Mouse (Mus musculus) neural tube, embryonic 13.5 days (tissue): ENCODE measurements around the gene Mmp28. TPM values are rescaled to one million over a fixed set of nuclear protein-coding genes. Genes with fewer than 3 reads are reported as not detected.

Experiments
- ATAC-seq: fragments of 200-750 bp; cut with Nextera tagmentation; 2 replicates; pipeline ENCODE4 v1.8.0; 2017; ENCODE audit warnings: low read depth, mild to moderate bottlenecking, moderate TSS enrichment, moderate library complexity
- H3K27ac ChIP-seq: fragments of 300-500 bp; sonication (generic); replicated peaks from 2 replicates; pipeline ENCODE4 v1.5.1; 2015; ENCODE audit warnings: moderate library complexity, mild to moderate bottlenecking, inconsistent platforms
- H3K27me3 ChIP-seq: fragments of 300-500 bp; sonication (generic); 2 replicates; pipeline ENCODE4 v1.6.1; 2015; ENCODE audit warnings: mild to moderate bottlenecking, inconsistent platforms
- H3K36me3 ChIP-seq: fragments of 300-500 bp; sonication (generic); 2 replicates; pipeline ENCODE4 v1.6.1; 2015; ENCODE audit warnings: mild to moderate bottlenecking, inconsistent platforms
- H3K4me1 ChIP-seq: fragments of 300-500 bp; sonication (generic); replicated peaks from 2 replicates; pipeline ENCODE4 v1.6.1; 2015; ENCODE audit warnings: inconsistent platforms
- H3K4me2 ChIP-seq: fragments of 300-500 bp; sonication (generic); 2 replicates; pipeline ENCODE4 v1.6.1; 2015; ENCODE audit warnings: inconsistent platforms, mild to moderate bottlenecking, moderate library complexity
- H3K4me3 ChIP-seq: fragments of 300-500 bp; sonication (generic); 2 replicates; pipeline ENCODE4 v1.5.1; 2015; ENCODE audit warnings: mild to moderate bottlenecking, inconsistent platforms
- H3K9ac ChIP-seq: fragments of 300-500 bp; sonication (generic); 2 replicates; pipeline ENCODE4 v1.6.1; 2015; ENCODE audit warnings: moderate library complexity, mild to moderate bottlenecking, inconsistent platforms
- H3K9me3 ChIP-seq: fragments of 300-500 bp; sonication (generic); 2 replicates; pipeline ENCODE4 v1.6.1; 2016; ENCODE audit warnings: inconsistent platforms
- WGBS: fragments of 180-500 bp; shearing (Covaris S2); methylation state at CpG from one replicate; pipeline ENCODE4 v1.1.7; 2015; 5-methylcytosine and 5-hydroxymethylcytosine counted together
- polyA plus RNA-seq: library from polyadenylated mRNA; unstranded; fragments of >200 nt; fragmentation: Nextera tagmentation; extraction: Ambion mirVana; gene quantifications from 2 replicates; pipeline ENCODE4 v1.2.1, GENCODE M21; 2015

Gene Mmp28
- polyA plus RNA-seq, 1 experiment from 2014 or later = 3.5 TPM

- Histone ChIP-seq H3K9ac (no peak overlapping the region), H3K36me3 (no peaks in the 10 kb centered on the region), H3K4me2 (no peak overlapping the region), H3K4me3 (no peak overlapping the region), H3K27ac (no peak overlapping the region), H3K4me1 (peaks cover 34% of the 10 kb centered on the region), H3K27me3 (peaks cover 65% of the 10 kb centered on the region), H3K9me3 (no peaks in the 10 kb centered on the region)
- ATAC-seq = no peak
- 6% methylated on average over 7 of the region's 7 CpGs for WGBS
Observed at GRCm38 (mm10) chr11:83443824-83444223, 19.0 kb downstream of the Mmp28 start.

DNA sequence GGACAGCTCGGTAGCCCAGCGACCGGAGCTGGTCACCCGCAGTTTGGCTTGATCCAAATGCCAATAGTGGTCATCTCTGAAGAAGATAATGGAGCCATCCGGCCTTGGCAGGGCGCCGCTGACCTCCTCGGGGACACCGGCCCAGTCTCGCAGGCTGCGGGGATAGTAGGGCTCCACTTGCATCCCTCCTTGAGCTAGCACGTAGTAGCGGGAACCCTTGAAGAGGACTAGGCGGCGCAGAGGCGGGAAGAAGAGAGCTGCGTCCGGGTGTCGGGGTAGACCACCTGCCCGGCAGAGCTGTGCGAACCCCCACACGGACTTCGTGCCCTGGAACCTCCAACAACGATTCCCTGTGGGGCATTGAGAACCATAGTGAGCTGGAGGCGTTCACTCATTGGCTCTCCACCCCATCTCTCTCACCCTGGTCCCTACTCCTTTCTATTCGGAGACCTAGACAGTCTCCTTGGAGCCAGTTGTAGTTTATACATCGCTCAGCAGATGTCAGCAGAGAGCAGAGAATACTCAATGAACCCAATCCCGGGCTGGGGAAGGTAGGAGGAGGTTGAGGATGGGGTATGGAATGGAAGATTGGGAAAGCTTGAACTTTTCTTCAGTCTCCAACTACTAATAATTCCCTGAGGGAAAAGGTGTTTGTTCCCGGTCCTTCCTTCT is 20.1 kb downstream of the Mmp28 start:
- Histone ChIP-seq H3K9ac (peak overlapping the region; percentile 34; the same call in 1 of the 2 replicates), H3K4me2 (peak overlapping the region; percentile 51), H3K4me3 (peak overlapping the region; percentile 17), H3K9me3 (no peaks in the 10 kb centered on the region), H3K4me1 (peaks cover 23% of the 10 kb centered on the region), H3K27me3 (peaks cover 70% of the 10 kb centered on the region), H3K36me3 (no peaks in the 10 kb centered on the region), H3K27ac (no peak overlapping the region)
- WGBS = 12% methylated on average over 29 of the region's 29 CpGs
- ATAC-seq = peak; percentile 17; the same call in 1 of the 2 replicates

- no peaks in the 10 kb centered on the region for H3K9me3 ChIP-seq
- no peak for ATAC-seq
- H3K27ac ChIP-seq = no peak overlapping the region
- WGBS = 39% methylated on average over 7 of the region's 7 CpGs
- no peak overlapping the region for H3K9ac ChIP-seq
- H3K4me1 ChIP-seq = peaks cover 18% of the 10 kb centered on the region
- peaks cover 64% of the 10 kb centered on the region for H3K27me3 ChIP-seq
- peak overlapping the region; percentile 84; the same call in 1 of the 2 replicates for H3K4me2 ChIP-seq
- H3K4me3 ChIP-seq = no peak overlapping the region
- H3K36me3 ChIP-seq = no peaks in the 10 kb centered on the region
Observed at GRCm38 (mm10) chr11:83441235-83441634, 21.6 kb downstream of the Mmp28 start.

DNA sequence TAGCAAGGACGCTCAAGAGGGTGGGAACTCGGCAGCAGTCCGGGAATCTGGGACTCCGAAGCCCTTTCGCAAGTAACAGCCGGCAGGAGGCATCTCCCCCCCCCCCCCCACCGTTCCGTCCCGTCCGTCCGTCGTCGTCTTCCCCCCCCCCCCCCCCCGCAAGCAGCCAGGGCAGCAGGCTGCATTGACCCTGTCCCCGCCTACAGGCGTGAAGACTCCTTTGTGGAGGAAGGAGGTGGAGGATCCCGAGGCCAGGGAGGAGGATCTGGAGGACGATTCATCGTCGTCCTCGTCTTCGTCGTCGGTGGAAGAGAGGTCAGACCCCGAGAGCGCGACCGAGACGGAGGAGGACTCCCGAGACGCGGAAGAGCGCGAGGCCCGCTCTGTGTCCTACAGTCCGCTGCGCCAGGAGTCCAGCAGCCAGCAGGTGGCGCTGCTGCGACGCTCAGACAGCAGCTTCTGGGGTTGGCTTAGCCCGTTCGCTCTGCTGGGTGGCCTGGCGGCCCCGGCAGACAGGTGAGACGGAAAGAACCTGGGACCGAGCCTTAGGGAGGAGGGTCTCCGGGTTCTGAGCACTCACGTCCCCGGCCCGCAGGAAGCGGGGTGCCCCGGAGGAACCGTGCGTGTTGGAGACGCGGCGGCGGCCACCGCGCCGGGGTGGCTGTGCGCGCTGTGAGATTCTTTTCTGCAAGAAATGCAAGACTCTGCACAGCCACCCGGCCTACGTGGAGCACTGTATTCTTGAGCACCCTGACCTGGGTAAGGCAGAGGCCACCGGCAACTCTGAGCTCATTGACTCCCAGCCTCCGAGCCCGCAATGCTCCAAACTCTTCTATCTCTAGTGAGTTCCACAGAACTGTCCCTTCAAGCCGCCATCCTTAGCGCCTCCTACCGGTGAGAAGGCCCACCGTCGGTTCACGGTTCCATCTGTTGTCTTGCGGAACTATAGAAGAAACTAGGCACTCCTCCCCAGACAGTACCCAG is 22.5 kb downstream of the Mmp28 start:
- Histone ChIP-seq H3K27me3 (peaks cover 56% of the 10 kb centered on the region), H3K4me3 (peak overlapping the region; percentile 58), H3K9ac (peak overlapping the region; percentile 73), H3K27ac (no peak overlapping the region), H3K36me3 (no peaks in the 10 kb centered on the region), H3K9me3 (no peaks in the 10 kb centered on the region), H3K4me1 (peaks cover 18% of the 10 kb centered on the region), H3K4me2 (peak overlapping the region; percentile 84)
- ATAC-seq = peak; percentile 95
- under 1% methylated on average over 63 of the region's 75 CpGs for WGBS

DNA sequence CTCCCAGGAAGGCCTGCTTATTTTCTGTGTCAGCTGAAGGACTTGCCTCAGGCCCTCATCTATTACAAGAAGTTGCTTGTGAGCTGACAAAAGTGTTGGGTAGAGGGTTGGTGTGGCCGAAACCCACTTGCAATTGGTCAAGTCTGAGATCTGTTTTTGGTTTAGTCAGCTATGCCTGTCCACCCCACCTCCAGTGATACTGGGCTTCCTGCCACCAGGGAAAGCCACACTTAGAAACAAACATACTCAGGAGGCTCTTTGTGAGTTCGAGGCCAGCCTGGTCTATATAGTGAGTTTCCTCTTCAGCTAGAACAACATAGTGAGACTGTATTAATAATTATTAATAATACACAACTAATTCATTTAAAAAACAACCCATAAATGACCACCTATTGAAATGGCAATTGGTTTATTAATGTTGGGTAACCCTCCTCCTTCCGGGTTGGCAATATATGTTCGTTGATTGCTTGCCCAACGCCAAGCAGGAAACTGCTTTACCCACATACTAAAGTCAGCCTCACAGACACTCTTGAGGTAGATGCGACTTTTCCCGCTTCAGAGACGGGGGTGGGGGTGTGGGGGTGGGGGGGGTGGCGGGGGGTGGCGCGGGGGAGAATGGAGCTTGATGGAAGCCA is 23.3 kb downstream of the Mmp28 start:
- ATAC-seq = no peak

DNA sequence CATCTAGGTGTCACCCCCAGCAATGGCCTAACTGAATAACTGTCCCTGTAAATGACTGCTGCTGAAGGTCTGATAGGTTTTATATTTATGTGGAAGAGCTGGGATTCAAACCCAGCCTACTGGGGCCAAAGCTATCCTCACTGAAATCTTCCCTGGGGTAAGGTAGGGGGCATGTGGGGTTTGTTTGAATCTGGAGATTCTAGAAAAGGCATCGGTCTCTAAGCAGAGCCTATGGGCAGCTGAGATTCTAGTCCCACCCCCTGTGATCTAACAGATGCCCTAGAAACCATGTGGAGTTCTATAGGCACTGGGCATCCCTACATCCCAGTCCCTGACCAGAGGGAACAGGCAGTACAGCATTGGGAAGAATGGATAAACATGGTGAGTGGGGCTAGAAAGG is 25.5 kb downstream of the Mmp28 start, which contains the start of gene 1700020L24Rik:
Gene 1700020L24Rik, plus strand, starts transcription at position 301 of the 400 bp plus-strand sequence.
- H3K27me3 ChIP-seq = peaks cover 27% of the 10 kb centered on the region
- WGBS = 86% methylated on average over 1 of the region's 1 CpGs
- no peak within 1 kb of the TSS for H3K4me2 ChIP-seq
- ATAC-seq = no peak
- no peaks in the 10 kb centered on the region for H3K36me3 ChIP-seq
- H3K9me3 ChIP-seq = no peaks in the 10 kb centered on the region
- no peak within 1 kb of the TSS for H3K27ac ChIP-seq
- H3K4me1 ChIP-seq = peaks cover 7% of the 10 kb centered on the region
- no peak within 1 kb of the TSS for H3K4me3 ChIP-seq
- no peak within 1 kb of the TSS for H3K9ac ChIP-seq

More for the DNA sequence above, 23.3 kb downstream of the Mmp28 start:
- Histone ChIP-seq H3K4me2 (peak overlapping the region; percentile 84), H3K9ac (peak overlapping the region; percentile 73), H3K4me1 (peaks cover 14% of the 10 kb centered on the region), H3K27ac (no peak overlapping the region), H3K4me3 (peak overlapping the region; percentile 58), H3K36me3 (no peaks in the 10 kb centered on the region), H3K9me3 (no peaks in the 10 kb centered on the region), H3K27me3 (peaks cover 48% of the 10 kb centered on the region)
- WGBS = 34% methylated on average over 11 of the region's 11 CpGs

DNA sequence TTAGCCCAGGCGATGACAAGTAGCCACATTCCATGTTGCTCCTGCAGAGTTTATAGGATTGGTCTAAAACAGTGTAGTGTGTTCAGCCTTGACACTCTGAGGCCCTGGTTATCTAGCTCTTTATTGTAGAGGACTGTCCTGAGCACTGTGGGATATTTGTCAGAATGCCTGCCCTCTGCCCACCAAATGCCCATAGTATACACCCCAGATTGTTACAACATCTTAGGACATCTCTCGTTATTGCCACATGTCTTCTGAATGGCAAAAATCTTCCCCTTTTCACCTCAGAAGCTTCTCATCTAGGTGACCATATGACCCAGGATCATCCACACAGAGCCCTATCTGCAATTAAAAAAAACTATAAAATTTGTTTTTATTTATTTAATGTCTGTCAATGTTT is 30.3 kb downstream of the Mmp28 start:
- no peak overlapping the region for H3K27ac ChIP-seq
- no peaks in the 10 kb centered on the region for H3K9me3 ChIP-seq
- WGBS = 67% methylated on average over 2 of the region's 2 CpGs
- no peak overlapping the region for H3K9ac ChIP-seq
- H3K4me2 ChIP-seq = no peak overlapping the region
- no peaks in the 10 kb centered on the region for H3K4me1 ChIP-seq
- H3K27me3 ChIP-seq = peaks cover 26% of the 10 kb centered on the region
- no peaks in the 10 kb centered on the region for H3K36me3 ChIP-seq
- H3K4me3 ChIP-seq = no peak overlapping the region
- no peak for ATAC-seq

DNA sequence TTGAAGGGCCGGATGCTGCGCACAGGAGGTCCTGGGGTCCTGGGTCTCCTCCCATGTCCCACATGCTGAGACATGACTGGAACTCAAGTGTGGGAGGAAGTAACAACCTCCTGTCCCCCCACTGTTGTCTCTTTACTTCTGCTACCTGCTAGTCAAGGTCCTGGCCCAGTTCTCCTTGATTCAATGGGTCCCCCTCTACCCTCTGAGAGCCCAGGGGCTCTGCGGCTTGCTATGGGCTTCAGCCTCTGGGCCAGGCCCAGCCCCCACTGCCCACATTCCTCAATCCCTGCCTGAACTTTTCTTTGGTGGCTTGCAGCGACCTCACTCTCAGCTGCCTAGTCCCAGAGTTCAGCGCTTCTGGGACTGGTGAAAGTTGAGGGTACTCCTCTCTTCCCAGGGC is 33.5 kb downstream of the Mmp28 start, which contains the start of gene Gas2l2:
Gene Gas2l2, minus strand, starts transcription at position 101 of the 400 bp plus-strand sequence.
- ATAC-seq = no peak
- 65% methylated on average over 5 of the region's 5 CpGs for WGBS
- Histone ChIP-seq H3K4me2 (no peak within 1 kb of the TSS), H3K4me1 (no peaks in the 10 kb centered on the region), H3K36me3 (no peaks in the 10 kb centered on the region), H3K9me3 (no peaks in the 10 kb centered on the region), H3K27ac (no peak within 1 kb of the TSS), H3K9ac (no peak within 1 kb of the TSS), H3K27me3 (peaks cover 46% of the 10 kb centered on the region), H3K4me3 (no peak within 1 kb of the TSS)

GRCm38 (mm10) chr11:83426964-83427363 is 35.9 kb downstream of the Mmp28 start:
- H3K9me3 ChIP-seq = no peaks in the 10 kb centered on the region
- no peak for ATAC-seq
- H3K9ac ChIP-seq = no peak overlapping the region
- H3K4me2 ChIP-seq = peak overlapping the region; percentile 30
- no peaks in the 10 kb centered on the region for H3K36me3 ChIP-seq
- no peak overlapping the region for H3K27ac ChIP-seq
- H3K4me3 ChIP-seq = 0 out of 2 replicates have a peak overlapping the region, but pooled peaks have one; percentile 5
- peaks cover 59% of the 10 kb centered on the region for H3K27me3 ChIP-seq
- no peaks in the 10 kb centered on the region for H3K4me1 ChIP-seq
- WGBS = 36% methylated on average over 17 of the region's 17 CpGs

GRCm38 (mm10) chr11:83424681-83425080 is 38.2 kb downstream of the Mmp28 start:
- H3K4me3 ChIP-seq = no peak overlapping the region
- peak; percentile 49; the same call in 1 of the 2 replicates for ATAC-seq
- H3K27ac ChIP-seq = no peak overlapping the region
- peaks cover 77% of the 10 kb centered on the region for H3K27me3 ChIP-seq
- no peak overlapping the region for H3K4me2 ChIP-seq
- no peaks in the 10 kb centered on the region for H3K9me3 ChIP-seq
- H3K9ac ChIP-seq = no peak overlapping the region
- no peaks in the 10 kb centered on the region for H3K4me1 ChIP-seq
- no peaks in the 10 kb centered on the region for H3K36me3 ChIP-seq
- 6% methylated on average over 8 of the region's 8 CpGs for WGBS

DNA sequence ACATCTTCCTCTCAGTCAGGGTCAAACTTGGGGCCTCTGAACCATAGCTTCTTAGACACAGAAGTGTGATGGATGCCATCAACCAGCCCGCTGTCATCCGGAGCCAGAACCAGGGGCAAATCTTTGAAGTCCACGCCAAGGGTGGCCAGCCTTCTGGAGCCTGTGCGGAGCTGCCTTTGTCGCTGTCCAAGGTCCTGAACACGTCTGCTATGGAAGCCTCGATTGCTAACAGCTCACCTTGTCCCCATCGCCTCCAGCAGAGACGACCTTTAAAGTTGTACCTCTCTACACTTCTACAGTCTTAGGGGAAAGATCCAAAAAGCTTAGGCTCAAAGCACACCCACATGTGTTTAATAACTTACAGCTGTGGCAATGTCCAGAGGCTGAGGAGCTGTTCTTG is 41.6 kb downstream of the Mmp28 start:
- H3K36me3 ChIP-seq = no peaks in the 10 kb centered on the region
- no peak overlapping the region for H3K9ac ChIP-seq
- H3K4me2 ChIP-seq = no peak overlapping the region
- 5% methylated on average over 9 of the region's 9 CpGs for WGBS
- peaks cover 76% of the 10 kb centered on the region for H3K27me3 ChIP-seq
- no peaks in the 10 kb centered on the region for H3K9me3 ChIP-seq
- peaks cover 7% of the 10 kb centered on the region for H3K4me1 ChIP-seq
- no peak for ATAC-seq
- no peak overlapping the region for H3K4me3 ChIP-seq
- no peak overlapping the region for H3K27ac ChIP-seq
